Mouse (Mus musculus) embryo, embryonic 11.5 days (tissue): ENCODE data around the gene Slc16a11.

ENCODE experiments used
- DNase-seq: peaks from one replicate; pipeline ENCODE4 v3.0.0-alpha.2; 2012; ENCODE audit warnings: low read depth, low spot score

The Slc16a11 gene

GRCm38 (mm10) chr11:70251853-70252252 is 39.3 kb downstream of the Slc16a11 start:
- no peak for DNase-seq

DNA sequence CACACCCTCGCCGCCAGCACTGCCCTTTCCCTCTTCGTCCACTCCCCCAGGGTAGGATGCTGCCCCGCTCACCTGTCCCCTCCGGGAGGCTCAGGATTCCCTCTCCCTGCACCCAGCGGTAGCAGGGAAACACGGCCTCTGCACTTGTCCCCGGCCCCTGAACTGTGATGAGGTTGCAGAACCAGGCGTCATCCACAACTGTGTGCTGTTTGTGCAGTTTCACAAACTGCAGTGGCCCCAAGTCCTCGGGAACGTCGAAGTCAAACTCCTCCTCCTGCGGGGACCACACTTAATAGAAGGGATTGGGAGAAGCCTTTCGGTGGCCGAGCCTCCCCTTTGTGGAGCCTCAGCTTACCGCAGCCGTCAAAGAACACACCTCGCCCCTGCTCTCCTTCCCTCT is 41.8 kb downstream of the Slc16a11 start:
- DNase-seq: no peak

GRCm38 (mm10) chr11:70254931-70255531 is 42.5 kb downstream of the Slc16a11 start, which contains the start of gene Alox12:
Gene Alox12 (minus strand): TSS chr11:70255353.
- no peak for DNase-seq

GRCm38 (mm10) chr11:70259035-70259434 is 46.5 kb downstream of the Slc16a11 start:
- DNase-seq: no peak

- DNase-seq: no peak
These were observed 52.7 kb downstream of the Slc16a11 start for GRCm38 (mm10) chr11:70265252-70265651.

DNA sequence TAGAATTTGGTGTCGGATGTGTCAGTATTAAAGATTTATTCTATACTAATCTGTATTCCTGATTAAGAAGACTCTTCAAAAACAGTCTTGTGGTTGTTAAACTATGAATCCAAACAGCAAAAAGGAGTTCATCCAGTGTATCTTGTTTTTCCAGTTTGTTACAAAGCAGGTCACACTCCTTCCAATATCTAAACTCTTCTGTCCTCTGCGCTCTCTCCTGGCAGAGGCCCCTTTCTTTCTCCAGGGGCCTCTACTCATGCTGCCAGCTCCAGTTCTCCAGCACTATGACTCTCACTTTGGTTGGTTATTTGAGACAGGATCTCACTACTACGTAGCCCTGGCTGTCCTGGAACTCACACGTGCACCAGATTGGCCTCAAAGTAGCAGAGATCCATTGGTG is 53.3 kb downstream of the Slc16a11 start:
- no peak for DNase-seq
